Mouse (Mus musculus): Measurements from ENCODE around the gene Rtn4ip1. TPM values are rescaled to one million over a fixed set of nuclear protein-coding genes. Genes with fewer than 3 reads are reported as not detected.
"Not testable (repeated sequence)": the region's sequence is repeated elsewhere in the genome, so short reads cannot be mapped to it uniquely, and the experiment has no call there.

Gene Rtn4ip1
- polyA plus RNA-seq, 1 experiment from 2014 or later = 32.3 TPM

GRCm38 (mm10) chr10:43900883-43901570, 580 bp upstream of the Rtn4ip1 start:
- 6% methylated on average over 30 of the region's 30 CpGs for whole genome bisulfite sequencing
- peak overlapping the region; percentile 63 for H3K4me2 ChIP-seq
- peak; percentile 31; the same call in 1 of the 2 replicates for ATAC-seq (replicated peaks; ENCODE audit: insufficient number of reproducible peaks, insufficient read depth, low FRiP score, low read depth)
- H3K36me3 ChIP-seq = no peaks in the 10 kb centered on the region
- H3K9ac ChIP-seq = peak overlapping the region; percentile 73
- peak overlapping the region; percentile 84 for H3K27ac ChIP-seq
- H3K4me1 ChIP-seq (replicated peaks) = peaks cover 6% of the 10 kb centered on the region
- H3K9me3 ChIP-seq (replicated peaks) = no peaks in the 10 kb centered on the region
- no peaks in the 10 kb centered on the region for H3K27me3 ChIP-seq
- H3K4me3 ChIP-seq = peak overlapping the region; percentile 77

GRCm38 (mm10) chr10:43904569-43904968, 3.0 kb downstream of the Rtn4ip1 start:
- 94% methylated on average over 1 of the region's 1 CpGs for WGBS
- Histone ChIP-seq H3K4me1 (replicated peaks) (peaks cover 6% of the 10 kb centered on the region), H3K4me2 (no peak overlapping the region), H3K4me3 (no peak overlapping the region), H3K36me3 (no peaks in the 10 kb centered on the region), H3K27me3 (no peaks in the 10 kb centered on the region), H3K9me3 (replicated peaks) (no peaks in the 10 kb centered on the region), H3K27ac (no peak overlapping the region), H3K9ac (no peak overlapping the region)
- ATAC-seq (replicated peaks; ENCODE audit: insufficient number of reproducible peaks, insufficient read depth, low FRiP score, low read depth) = no peak

DNA sequence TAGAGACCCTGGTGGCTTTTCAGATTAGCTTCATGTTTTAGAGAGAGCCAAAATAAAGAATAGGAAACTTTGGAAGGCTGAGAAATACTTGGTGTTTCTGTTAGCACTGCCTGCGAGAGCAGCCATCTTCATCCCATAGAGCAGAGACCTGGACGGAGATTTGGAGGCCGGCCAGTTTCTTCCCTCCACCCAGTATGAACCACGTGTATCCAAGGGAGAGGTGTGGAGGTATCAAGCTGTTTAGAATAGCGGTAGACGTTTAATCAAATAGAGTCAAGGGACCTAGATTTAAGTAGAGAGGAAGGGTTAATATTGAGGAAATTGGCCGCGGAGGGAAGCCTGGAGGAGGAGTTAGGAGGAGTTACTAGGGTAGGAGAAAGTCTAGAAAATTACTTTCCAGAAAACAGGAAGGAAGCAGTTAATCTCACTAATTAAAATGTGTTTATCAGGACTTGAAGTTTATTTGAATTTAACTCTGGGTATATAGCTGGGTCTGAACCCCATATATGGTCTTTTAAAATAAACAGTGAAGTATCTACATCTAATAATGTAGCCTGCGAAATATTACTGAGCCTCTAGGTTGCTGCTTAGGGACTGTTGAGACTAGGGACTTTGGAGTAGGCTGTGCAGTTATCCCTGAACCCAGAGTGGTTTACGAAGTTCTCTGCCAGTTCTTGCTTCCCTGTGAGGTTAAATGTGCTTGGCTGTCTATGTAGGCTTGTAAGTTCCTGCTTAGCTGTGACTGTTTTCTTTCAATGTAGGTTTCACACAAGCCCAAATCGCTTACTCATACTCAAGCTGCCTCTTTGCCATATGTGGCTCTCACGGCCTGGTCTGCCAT, 8.6 kb downstream of the Rtn4ip1 start:
- no peak for ATAC-seq (replicated peaks; ENCODE audit: insufficient number of reproducible peaks, insufficient read depth, low FRiP score, low read depth)
- H3K36me3 ChIP-seq = no peaks in the 10 kb centered on the region
- no peaks in the 10 kb centered on the region for H3K27me3 ChIP-seq
- H3K9me3 ChIP-seq (replicated peaks) = no peaks in the 10 kb centered on the region
- H3K9ac ChIP-seq = no peak overlapping the region
- H3K4me1 ChIP-seq (replicated peaks) = no peaks in the 10 kb centered on the region
- no peak overlapping the region for H3K4me2 ChIP-seq
- H3K4me3 ChIP-seq = no peak overlapping the region
- 79% methylated on average over 12 of the region's 12 CpGs for WGBS
- H3K27ac ChIP-seq = no peak overlapping the region

DNA sequence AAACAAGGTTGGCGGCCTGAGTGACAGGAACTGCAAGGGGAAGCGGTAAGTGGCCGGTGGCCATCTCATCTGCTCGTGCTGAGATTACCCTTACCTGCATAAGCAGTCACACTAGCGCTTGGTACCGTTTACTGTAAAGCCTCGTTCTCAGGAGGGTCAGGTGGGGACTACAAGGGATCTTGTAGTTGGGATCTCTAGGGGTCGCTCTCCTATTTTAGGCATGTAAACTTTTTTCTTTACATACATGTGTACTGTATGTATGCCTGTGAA, 9.2 kb downstream of the Rtn4ip1 start:
- no peak for ATAC-seq (replicated peaks; ENCODE audit: insufficient number of reproducible peaks, insufficient read depth, low FRiP score, low read depth)
- Histone ChIP-seq H3K27ac (no peak overlapping the region), H3K27me3 (no peaks in the 10 kb centered on the region), H3K9me3 (replicated peaks) (no peaks in the 10 kb centered on the region), H3K9ac (no peak overlapping the region), H3K36me3 (no peaks in the 10 kb centered on the region), H3K4me1 (replicated peaks) (no peaks in the 10 kb centered on the region), H3K4me2 (no peak overlapping the region), H3K4me3 (no peak overlapping the region)
- WGBS = 87% methylated on average over 8 of the region's 8 CpGs

GRCm38 (mm10) chr10:43912236-43912635, 10.6 kb downstream of the Rtn4ip1 start:
- H3K4me2 ChIP-seq = no peak overlapping the region
- no peaks in the 10 kb centered on the region for H3K9me3 ChIP-seq (replicated peaks)
- no peak overlapping the region for H3K27ac ChIP-seq
- H3K27me3 ChIP-seq = no peaks in the 10 kb centered on the region
- WGBS = 77% methylated on average over 3 of the region's 3 CpGs
- no peak for ATAC-seq (replicated peaks; ENCODE audit: insufficient number of reproducible peaks, insufficient read depth, low FRiP score, low read depth)
- no peak overlapping the region for H3K4me3 ChIP-seq
- H3K4me1 ChIP-seq (replicated peaks) = peaks cover 5% of the 10 kb centered on the region
- no peak overlapping the region for H3K9ac ChIP-seq
- H3K36me3 ChIP-seq = no peaks in the 10 kb centered on the region

- no peak overlapping the region for H3K27ac ChIP-seq
- H3K9ac ChIP-seq = no peak overlapping the region
- H3K9me3 ChIP-seq (replicated peaks) = no peaks in the 10 kb centered on the region
- WGBS = 86% methylated on average over 12 of the region's 12 CpGs
- H3K4me1 ChIP-seq (replicated peaks) = peaks cover 13% of the 10 kb centered on the region
- H3K4me3 ChIP-seq = no peak overlapping the region
- H3K36me3 ChIP-seq = no peaks in the 10 kb centered on the region
- H3K4me2 ChIP-seq = no peak overlapping the region
- H3K27me3 ChIP-seq = no peaks in the 10 kb centered on the region
- no peak for ATAC-seq (replicated peaks; ENCODE audit: insufficient number of reproducible peaks, insufficient read depth, low FRiP score, low read depth)
Measured at GRCm38 (mm10) chr10:43916181-43916580, 14.6 kb downstream of the Rtn4ip1 start.

GRCm38 (mm10) chr10:43916737-43917136, 15.1 kb downstream of the Rtn4ip1 start:
- Histone ChIP-seq H3K4me1 (replicated peaks) (peaks cover 13% of the 10 kb centered on the region), H3K27ac (no peak overlapping the region), H3K9ac (no peak overlapping the region), H3K4me2 (no peak overlapping the region), H3K9me3 (replicated peaks) (no peaks in the 10 kb centered on the region), H3K4me3 (no peak overlapping the region), H3K27me3 (no peaks in the 10 kb centered on the region), H3K36me3 (no peaks in the 10 kb centered on the region)
- WGBS = 62% methylated on average over 2 of the region's 2 CpGs
- ATAC-seq (replicated peaks; ENCODE audit: insufficient number of reproducible peaks, insufficient read depth, low FRiP score, low read depth) = no peak

DNA sequence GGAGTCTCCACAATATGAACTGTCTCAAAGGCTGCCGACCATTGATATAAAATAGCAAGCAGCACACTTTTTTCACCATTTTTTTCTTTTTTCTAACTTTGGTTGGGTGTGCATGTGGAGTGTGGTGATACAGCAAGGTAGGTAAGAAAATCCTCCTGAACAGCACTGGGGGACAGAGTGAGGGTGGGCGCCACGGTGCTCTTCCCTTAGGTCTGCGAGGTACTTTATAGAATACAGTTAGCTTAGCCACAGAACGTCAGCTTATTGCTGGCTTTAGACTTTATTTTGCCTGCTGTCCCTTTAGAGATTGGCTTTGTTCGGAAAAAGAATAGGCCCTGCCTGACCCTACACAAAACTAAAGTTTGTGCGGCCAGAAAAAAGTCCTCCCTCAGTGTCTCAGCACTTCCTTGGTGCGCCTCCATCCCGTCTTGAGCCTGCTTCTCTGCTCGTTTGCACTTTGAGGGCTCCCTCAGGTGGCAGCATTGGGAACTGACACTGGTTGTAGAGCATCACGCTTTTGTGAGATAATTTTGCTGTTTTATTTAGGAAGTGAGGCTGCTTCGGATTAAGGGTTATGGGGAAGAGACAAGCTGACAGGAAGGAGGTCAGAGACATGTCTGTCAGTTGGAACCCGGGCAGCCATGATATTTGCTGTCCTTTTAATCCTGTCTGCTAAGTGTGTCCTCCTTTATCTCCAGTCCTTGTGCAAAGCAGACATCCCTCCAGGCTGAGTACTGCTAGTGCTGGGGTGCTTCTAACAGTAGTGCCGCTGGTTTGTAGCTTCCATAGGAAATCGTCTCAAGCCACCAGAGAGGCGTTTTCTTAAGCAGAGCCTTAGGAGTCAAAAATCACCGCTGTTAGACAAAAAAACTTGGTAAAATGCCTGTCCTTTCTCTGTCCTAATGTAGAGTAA, 17.3 kb downstream of the Rtn4ip1 start:
- Histone ChIP-seq H3K27ac (no peak overlapping the region), H3K4me3 (no peak overlapping the region), H3K4me2 (no peak overlapping the region), H3K4me1 (replicated peaks) (peaks cover 13% of the 10 kb centered on the region), H3K36me3 (peaks cover 7% of the 10 kb centered on the region; the same call in 1 of the 2 replicates), H3K27me3 (no peaks in the 10 kb centered on the region), H3K9ac (no peak overlapping the region), H3K9me3 (replicated peaks) (no peaks in the 10 kb centered on the region)
- ATAC-seq (replicated peaks; ENCODE audit: insufficient number of reproducible peaks, insufficient read depth, low FRiP score, low read depth) = no peak
- WGBS = 41% methylated on average over 17 of the region's 17 CpGs

- 89% methylated on average over 3 of the region's 3 CpGs for WGBS
Measured at GRCm38 (mm10) chr10:43923096-43923495, 21.5 kb downstream of the Rtn4ip1 start.

DNA sequence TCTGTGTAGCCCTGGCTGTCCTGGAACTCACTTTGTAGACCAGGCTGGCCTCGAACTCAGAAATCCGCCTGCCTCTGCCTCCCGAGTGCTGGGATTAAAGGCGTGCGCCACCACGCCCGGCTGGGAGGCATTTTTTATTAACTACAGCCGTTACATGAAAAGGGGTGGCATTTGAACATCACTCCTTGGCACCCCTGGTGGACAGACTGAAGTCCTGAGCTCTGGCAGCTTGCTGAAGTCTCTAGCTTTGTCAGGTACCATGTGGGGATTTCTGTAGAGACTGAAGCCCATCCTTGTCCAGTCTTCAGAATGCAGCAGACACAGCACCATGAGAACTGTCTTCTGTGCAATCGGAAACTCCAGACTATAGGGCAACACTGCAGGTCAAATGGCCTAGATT, 24.2 kb downstream of the Rtn4ip1 start:
- not testable (repeated sequence) for ATAC-seq (replicated peaks; ENCODE audit: insufficient number of reproducible peaks, insufficient read depth, low FRiP score, low read depth); H3K9ac ChIP-seq

More at GRCm38 (mm10) chr10:43923096-43923495, 21.5 kb downstream of the Rtn4ip1 start:
- no peak overlapping the region for H3K4me3 ChIP-seq
- H3K4me1 ChIP-seq (replicated peaks) = 0 out of 2 replicates have a peak, but pooled peaks cover 2% of the 10 kb centered on the region
- no peak overlapping the region for H3K27ac ChIP-seq
- H3K36me3 ChIP-seq = peaks cover 9% of the 10 kb centered on the region; the same call in 1 of the 2 replicates
- no peak overlapping the region for H3K4me2 ChIP-seq
- no peaks in the 10 kb centered on the region for H3K27me3 ChIP-seq
- H3K9ac ChIP-seq = no peak overlapping the region
- ATAC-seq (replicated peaks; ENCODE audit: insufficient number of reproducible peaks, insufficient read depth, low FRiP score, low read depth) = no peak
- H3K9me3 ChIP-seq (replicated peaks) = no peaks in the 10 kb centered on the region

GRCm38 (mm10) chr10:43927736-43928135, 26.1 kb downstream of the Rtn4ip1 start:
- WGBS = 79% methylated on average over 8 of the region's 8 CpGs
- Histone ChIP-seq H3K9ac (no peak overlapping the region), H3K4me1 (replicated peaks) (no peaks in the 10 kb centered on the region), H3K36me3 (peaks cover 20% of the 10 kb centered on the region; the same call in 1 of the 2 replicates), H3K27me3 (no peaks in the 10 kb centered on the region), H3K4me3 (no peak overlapping the region), H3K9me3 (replicated peaks) (no peaks in the 10 kb centered on the region), H3K27ac (no peak overlapping the region), H3K4me2 (no peak overlapping the region)
- ATAC-seq (replicated peaks; ENCODE audit: insufficient number of reproducible peaks, insufficient read depth, low FRiP score, low read depth) = no peak

More for the DNA sequence above, 24.2 kb downstream of the Rtn4ip1 start:
- 89% methylated on average over 9 of the region's 9 CpGs for WGBS
- H3K27ac ChIP-seq; H3K27me3 ChIP-seq; H3K4me1 ChIP-seq (replicated peaks); H3K9me3 ChIP-seq (replicated peaks); H3K4me3 ChIP-seq; H3K4me2 ChIP-seq: not testable (repeated sequence)
- peaks cover 16% of the 10 kb centered on the region; the same call in 1 of the 2 replicates for H3K36me3 ChIP-seq
